Mouse (Mus musculus) cerebellum, adult 8-10 months (tissue): ENCODE measurements around the gene Gm21983.
A peak's percentile ranks its signal among the peaks of the same experiment; 100 is the strongest.

ENCODE experiments used
- DNase-seq: peaks from one replicate; pipeline ENCODE4 v3.0.0; 2022

The Gm21983 gene

GRCm38 (mm10) chr7:27184964-27185363, 4.1 kb upstream of the Gm21983 start:
- DNase-seq: no peak

GRCm38 (mm10) chr7:27182498-27182897, 1.6 kb upstream of the Gm21983 start:
- no peak for DNase-seq

GRCm38 (mm10) chr7:27180036-27180435, 850 bp downstream of the Gm21983 start:
- DNase-seq: no peak

GRCm38 (mm10) chr7:27179217-27179918, 1.5 kb downstream of the Gm21983 start:
- DNase-seq: no peak

GRCm38 (mm10) chr7:27178324-27179216, 2.3 kb downstream of the Gm21983 start, which contains the start of gene Rab4b:
TSS of gene Rab4b (minus strand) at chr7:27178896.
- DNase-seq: peak; percentile 99

GRCm38 (mm10) chr7:27177942-27178323, 3.0 kb downstream of the Gm21983 start:
- no peak for DNase-seq

- DNase-seq: no peak
These were observed 6.0 kb downstream of the Gm21983 start for GRCm38 (mm10) chr7:27174896-27175295.

- DNase-seq: no peak
These were observed 6.4 kb downstream of the Gm21983 start for GRCm38 (mm10) chr7:27174496-27174895.

GRCm38 (mm10) chr7:27170981-27171380, 9.9 kb downstream of the Gm21983 start:
- DNase-seq: no peak

GRCm38 (mm10) chr7:27168371-27168770, 12.5 kb downstream of the Gm21983 start:
- DNase-seq: peak; percentile 26

GRCm38 (mm10) chr7:27167475-27168094, 13.3 kb downstream of the Gm21983 start:
- peak; percentile 27 for DNase-seq

- peak; percentile 94 for DNase-seq
These were observed 14.0 kb downstream of the Gm21983 start, which contains the start of gene Egln2 for GRCm38 (mm10) chr7:27166614-27167474. TSS of gene Egln2 (minus strand) at chr7:27166802.

- DNase-seq: peak; percentile 83
These were observed 14.7 kb downstream of the Gm21983 start for GRCm38 (mm10) chr7:27166229-27166613.

- no peak for DNase-seq
These were observed 15.2 kb downstream of the Gm21983 start for GRCm38 (mm10) chr7:27165696-27166095.

GRCm38 (mm10) chr7:27165007-27165655, 15.8 kb downstream of the Gm21983 start:
- peak; percentile 66 for DNase-seq

GRCm38 (mm10) chr7:27164112-27164947, 16.6 kb downstream of the Gm21983 start:
- DNase-seq: peak; percentile 59

- peak; percentile 25 for DNase-seq
These were observed 17.5 kb downstream of the Gm21983 start for GRCm38 (mm10) chr7:27163450-27163805.

- DNase-seq: peak; percentile 14
These were observed 18.0 kb downstream of the Gm21983 start for GRCm38 (mm10) chr7:27162780-27163449.

- DNase-seq: peak; percentile 25
These were observed 19.1 kb downstream of the Gm21983 start for GRCm38 (mm10) chr7:27161744-27162143.

GRCm38 (mm10) chr7:27160921-27161320, 20.0 kb downstream of the Gm21983 start:
- peak; percentile 9 for DNase-seq
